Mouse (Mus musculus): ENCODE data around the gene Plcd4. TPM values are rescaled to one million over a fixed set of nuclear protein-coding genes. Genes with fewer than 3 reads are reported as not detected.
"Not testable (repeated sequence)": the region's sequence is repeated elsewhere in the genome, so short reads cannot be mapped to it uniquely, and the experiment has no call there.

Plcd4 gene
- total RNA-seq (2015) (not detected in 2 replicates), total RNA-seq (2017) (not detected in 2 replicates)

DNA sequence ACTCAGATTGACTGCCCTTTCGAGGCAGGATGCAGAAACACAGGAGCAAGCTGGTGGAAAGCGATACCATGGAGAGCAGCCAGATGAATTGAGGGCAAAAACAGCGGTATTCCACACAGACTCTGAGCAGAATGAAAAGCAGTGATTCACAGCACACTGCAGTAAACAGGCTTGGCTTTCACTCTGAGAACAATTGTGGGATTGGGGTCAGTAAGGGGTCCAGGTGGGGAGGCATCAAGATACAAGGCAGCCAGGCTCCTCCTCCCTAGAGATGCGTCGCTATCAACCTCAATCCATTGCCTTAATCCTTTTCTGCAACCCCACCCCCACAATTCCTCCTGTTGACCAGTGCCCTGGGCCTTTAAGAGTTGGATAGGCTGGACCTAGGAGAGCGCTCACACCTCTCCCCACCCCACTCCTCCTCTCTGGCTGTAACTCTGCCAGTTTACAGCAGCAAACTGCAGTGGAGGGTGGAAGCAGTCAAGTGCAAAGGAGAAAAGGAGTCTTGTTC, at the start of gene Plcd4:
Gene Plcd4, plus strand, starts transcription at position 438 of the 511 bp plus-strand sequence.
- ATAC-seq (replicated peaks; ENCODE audit: poor library complexity): no peak

DNA sequence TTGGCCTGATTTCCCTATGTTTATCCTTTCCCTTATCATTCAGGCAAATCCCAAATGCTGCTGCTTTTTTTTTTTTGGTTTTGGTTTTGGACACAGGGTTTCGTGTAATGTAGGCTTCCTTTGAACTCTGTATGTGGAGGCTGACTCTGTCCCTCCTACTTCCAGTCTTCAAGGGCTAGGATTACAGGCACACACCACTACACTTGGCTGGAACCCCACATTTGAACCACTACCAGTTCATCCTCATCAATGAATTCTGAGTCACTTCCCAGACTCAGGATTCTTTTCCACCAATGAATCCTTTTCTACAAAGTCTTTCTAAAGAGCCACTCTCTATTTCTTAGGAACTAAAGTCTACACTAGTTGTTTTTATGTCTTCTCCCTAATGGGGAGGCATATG, 41.6 kb upstream of the Plcd4 start:
- ATAC-seq (replicated peaks; ENCODE audit: poor library complexity): no peak

DNA sequence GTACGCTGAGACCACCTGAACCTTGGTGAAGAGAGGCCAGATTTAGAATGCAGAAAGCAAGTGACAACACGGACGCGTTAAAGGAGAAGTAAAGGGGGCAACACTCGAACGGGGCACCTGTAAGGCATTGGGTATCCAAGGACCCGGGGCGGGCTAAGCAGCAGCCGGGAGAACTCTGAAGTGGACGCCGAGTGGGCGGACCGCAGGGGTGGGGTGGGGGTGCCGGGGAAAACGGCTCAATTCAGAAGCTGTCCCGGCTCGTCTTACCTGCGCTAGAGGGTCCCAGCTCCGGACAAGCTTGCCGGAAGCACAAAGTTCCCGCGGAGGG, 37.3 kb upstream of the Plcd4 start:
- ATAC-seq (replicated peaks; ENCODE audit: poor library complexity): peak; percentile 12; the same call in 1 of the 2 replicates

DNA sequence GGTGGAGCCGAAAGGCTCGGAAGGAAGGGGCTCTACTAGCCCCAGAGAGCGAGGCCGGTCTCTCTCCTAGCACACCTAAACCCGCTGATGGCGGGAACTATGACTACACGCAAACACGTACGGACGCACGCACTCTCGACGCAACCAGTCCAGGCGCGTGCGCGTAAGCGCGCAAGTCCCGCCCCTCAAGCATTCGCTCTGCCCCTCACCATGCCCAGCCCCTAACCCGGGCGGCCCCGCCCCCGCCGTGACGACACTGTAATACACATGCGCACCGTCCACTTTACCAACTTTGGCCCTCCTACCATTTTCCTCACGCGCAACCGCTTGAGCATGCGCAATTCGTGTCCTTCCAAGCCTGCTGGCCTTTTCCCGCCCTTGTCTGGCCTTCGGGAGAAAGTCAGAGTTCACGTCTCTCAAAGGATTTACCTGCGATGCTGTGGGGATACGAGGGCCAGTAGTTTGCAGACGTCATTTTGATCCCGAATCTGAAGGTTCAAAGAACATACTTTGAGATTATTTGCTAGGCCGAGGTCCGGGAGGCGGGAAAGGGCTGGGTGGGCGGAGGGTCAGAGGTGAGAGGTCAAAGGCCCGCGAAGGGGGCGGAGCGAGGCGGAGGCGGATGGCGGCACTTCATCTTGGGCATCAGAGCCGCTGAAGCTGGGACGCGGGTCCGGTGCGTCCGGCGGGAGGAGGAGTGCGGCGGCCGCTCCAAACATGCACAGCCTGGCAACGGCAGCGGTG, 36.8 kb upstream of the Plcd4 start, which contains the start of gene Cnot9:
Gene Cnot9, plus strand, starts transcription at position 338 of the 744 bp plus-strand sequence.
- ATAC-seq (replicated peaks; ENCODE audit: poor library complexity): peak; percentile 92

DNA sequence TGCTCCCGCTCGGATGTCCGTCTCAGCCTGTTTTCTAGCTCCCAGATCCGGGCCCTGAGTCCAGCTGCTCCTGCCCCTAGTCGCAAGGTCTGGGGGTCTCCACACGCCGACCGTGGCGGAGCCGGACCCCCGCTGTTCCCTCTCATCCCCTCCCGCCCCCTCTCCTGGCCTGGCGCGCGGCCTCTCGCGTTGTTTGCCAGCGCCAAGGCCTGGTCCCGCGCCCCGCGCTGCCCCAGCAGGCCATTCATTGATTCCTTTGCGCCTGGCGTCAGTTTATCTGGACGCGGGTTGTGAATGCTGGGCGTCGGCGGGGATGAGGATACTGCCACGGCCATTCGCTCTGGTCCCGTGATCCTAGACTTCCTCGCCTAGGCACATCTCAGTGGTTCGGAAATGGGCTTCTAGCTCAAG, 36.2 kb upstream of the Plcd4 start:
- peak; percentile 32 for ATAC-seq (replicated peaks; ENCODE audit: poor library complexity)

DNA sequence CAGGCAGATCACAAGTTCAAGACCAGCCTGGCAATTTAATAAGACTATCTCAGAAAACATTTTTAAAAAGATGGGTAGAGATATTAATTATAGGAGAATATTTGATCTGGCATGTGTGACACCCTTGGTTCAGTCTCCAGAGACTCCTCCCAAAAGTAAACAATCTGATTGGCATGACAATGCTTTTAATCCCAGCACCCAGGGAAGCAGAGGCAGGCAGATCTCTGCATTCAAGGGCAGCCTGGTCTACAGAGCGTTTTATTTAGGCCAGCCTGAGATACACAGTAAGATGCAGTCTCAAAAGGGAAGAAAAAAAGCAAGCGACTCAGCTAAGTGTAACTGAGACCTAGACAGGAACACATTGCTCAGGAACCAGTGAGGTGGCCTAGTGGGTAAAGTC, 34.9 kb upstream of the Plcd4 start:
- no peak for ATAC-seq (replicated peaks; ENCODE audit: poor library complexity)

DNA sequence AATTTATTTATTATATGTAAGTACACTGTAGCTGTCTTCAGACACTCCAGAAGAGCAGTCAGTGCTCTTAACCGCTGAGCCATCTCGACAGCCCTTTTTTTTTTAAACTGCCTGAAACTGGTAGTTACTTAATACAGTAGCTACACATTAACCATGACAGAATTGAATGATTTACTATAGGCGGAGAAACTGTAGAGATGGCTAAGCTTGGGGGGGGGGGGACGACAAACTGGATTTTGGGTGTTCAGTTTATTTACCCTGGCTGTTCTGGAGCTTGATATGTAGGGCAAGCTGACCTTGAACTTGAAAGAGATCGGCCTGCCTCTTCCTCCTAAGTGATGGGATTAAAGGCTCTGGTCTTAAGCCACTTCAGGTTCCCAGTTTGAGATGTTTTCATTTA, 31.4 kb upstream of the Plcd4 start:
- ATAC-seq (replicated peaks; ENCODE audit: poor library complexity): no peak

DNA sequence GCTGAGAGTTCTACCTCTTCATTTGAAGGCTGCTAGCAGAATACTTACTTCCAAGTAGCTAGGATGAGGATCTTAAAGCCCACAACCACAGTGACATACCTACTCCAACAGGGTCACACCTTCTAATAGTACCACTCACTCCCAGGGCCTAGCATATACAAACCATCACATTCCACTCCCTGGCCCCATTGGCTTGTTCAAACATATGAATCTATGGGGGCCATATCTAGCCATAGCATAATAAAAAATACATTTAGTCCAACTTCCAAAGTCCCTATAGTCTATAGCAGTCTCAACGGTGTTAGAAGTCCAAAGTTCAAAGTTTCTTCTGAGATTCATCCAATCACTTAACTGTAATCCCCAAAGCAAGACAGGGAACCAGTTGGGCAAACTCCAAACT, 29.7 kb upstream of the Plcd4 start:
- not testable (repeated sequence) for ATAC-seq (replicated peaks; ENCODE audit: poor library complexity)

DNA sequence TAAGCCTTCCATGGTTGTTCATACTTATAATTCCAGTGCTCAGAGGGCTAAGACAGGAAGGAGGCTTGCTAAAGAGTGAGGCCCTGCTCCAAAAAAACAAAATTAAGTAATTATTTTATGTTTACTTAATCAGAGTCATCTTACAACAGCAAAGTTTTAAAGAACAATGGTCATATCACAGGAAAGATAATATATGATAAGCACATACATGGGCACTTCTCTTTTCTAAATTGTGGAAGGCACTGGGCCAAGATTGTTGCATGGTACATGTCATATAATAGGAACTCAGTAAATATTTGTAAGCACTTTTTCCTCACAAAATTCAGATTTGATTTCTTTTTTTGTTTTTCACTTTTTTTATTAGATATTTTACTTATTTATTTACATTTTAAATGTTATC, 22.8 kb upstream of the Plcd4 start:
- ATAC-seq (replicated peaks; ENCODE audit: poor library complexity): no peak

DNA sequence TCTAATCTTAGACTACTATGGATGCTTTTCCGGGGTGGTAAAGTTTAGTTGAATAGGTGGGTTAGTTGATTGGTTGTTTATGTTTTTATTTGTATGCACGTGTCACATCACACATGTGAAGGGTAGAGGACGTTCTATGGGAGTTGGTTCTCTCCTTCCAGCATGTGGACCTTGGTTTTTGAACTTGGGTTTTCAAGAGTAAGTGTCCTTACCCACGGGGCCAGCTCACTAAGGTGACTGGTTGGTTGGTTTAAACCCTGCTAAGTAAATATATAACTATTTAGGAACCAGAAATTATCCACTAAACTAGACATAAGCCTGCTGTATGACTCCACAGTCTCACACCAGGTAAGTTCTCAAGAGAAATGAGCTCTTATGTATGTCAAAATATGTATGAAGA, 17.9 kb upstream of the Plcd4 start:
- no peak for ATAC-seq (replicated peaks; ENCODE audit: poor library complexity)

DNA sequence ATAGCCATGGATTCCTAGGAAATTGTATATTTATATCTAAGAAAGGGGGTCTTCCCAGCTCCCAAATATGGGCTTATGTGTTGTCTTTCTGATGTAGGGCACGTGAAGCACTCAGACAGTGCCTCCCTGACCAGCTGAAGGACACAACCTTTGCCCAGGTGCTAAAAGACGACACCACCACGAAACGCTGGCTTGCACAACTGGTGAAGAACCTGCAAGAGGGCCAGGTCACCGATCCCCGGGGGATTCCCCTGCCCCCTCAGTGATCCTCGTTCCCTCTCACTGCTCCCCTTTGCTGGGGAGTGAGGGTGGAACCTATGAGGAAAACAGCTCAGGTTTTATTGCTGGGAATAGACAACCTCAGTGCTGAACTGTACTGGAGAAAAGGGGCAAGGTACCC, 14.1 kb upstream of the Plcd4 start:
- no peak for ATAC-seq (replicated peaks; ENCODE audit: poor library complexity)

DNA sequence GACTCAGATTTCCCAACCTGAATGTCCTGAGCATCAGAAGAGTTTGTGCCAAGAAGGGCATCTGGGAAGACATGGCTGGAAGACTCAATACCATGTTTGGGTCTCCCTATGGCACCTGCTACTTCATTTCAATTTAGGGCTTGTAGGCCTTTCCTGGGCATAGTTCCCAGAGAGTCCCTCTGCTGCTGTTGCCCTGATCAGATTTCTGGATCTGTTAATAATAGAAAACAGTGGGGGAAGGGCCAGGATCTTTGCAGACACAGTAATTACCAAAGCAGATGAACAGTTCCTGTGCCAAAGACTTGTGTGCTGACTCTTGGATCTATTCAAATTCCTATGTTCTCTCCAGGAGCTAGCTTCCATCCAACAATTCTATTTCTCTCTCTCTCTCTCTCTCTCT, 4.0 kb upstream of the Plcd4 start:
- ATAC-seq (replicated peaks; ENCODE audit: poor library complexity): no peak

DNA sequence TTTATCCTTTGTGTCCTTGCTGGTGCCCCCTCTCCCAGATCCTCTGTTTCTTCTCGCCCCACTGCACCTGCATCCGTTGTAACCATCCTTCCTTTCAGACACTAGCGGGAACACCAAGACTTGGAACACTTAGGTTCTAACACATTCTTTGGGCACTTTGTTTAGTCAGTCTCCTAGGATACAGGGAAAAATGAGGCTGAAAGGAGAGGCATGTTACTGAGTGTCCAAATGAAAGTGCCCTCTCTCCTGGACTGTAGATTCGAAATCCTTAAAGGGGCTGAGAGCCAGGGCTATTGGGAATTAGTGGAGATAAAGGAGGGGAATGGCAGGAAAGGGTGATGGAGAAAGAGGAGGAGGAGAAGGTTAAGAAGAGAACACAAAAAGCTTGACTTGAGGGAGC, 1.5 kb downstream of the Plcd4 start, which contains the start of gene Usp37:
Gene Usp37, minus strand, starts transcription at position 101 of the 400 bp plus-strand sequence.
- no peak for ATAC-seq (replicated peaks; ENCODE audit: poor library complexity)

DNA sequence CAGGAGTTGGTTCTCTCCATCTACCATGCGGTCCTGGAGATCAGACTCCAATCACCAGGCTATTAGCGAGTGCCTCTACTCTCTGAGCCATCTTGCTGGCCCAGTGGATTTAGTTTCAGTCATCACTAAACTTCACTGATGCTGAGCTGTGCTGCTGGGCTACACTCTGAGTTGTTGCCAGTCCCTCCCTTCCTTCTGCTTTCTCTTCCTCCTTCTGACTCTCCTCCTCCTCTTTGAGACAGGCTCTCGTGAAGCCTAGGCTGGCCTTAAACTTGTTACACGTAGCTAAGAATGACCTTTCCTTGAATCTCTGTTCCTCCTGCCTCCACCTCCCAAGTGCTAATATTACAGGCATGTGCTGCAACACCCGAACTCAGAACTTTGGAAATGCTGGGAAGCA, 16.4 kb downstream of the Plcd4 start:
- 0 out of 2 replicates have a peak, but pooled peaks have one; percentile 39 for ATAC-seq (replicated peaks; ENCODE audit: poor library complexity)

DNA sequence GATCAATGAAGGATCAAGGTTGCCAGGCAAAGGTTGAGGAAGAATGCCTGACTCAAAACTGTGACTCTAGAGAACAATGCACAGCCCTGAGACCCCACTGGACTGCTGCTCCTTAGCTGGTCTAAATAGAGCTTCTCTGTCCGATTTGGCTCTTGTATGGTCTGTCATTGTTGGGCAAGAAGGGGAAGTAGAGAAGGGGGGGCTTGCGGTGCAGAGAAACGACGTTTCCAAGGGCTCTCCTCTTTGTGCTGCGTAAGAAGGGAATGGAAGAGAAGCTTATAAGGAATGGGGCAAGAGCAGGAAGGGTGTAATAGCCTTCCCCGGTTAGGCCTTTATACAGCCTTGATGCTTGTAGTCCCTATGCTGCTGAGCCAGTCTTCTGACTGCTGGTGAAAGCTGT, 23.1 kb downstream of the Plcd4 start:
- ATAC-seq (replicated peaks; ENCODE audit: poor library complexity): peak; percentile 71

DNA sequence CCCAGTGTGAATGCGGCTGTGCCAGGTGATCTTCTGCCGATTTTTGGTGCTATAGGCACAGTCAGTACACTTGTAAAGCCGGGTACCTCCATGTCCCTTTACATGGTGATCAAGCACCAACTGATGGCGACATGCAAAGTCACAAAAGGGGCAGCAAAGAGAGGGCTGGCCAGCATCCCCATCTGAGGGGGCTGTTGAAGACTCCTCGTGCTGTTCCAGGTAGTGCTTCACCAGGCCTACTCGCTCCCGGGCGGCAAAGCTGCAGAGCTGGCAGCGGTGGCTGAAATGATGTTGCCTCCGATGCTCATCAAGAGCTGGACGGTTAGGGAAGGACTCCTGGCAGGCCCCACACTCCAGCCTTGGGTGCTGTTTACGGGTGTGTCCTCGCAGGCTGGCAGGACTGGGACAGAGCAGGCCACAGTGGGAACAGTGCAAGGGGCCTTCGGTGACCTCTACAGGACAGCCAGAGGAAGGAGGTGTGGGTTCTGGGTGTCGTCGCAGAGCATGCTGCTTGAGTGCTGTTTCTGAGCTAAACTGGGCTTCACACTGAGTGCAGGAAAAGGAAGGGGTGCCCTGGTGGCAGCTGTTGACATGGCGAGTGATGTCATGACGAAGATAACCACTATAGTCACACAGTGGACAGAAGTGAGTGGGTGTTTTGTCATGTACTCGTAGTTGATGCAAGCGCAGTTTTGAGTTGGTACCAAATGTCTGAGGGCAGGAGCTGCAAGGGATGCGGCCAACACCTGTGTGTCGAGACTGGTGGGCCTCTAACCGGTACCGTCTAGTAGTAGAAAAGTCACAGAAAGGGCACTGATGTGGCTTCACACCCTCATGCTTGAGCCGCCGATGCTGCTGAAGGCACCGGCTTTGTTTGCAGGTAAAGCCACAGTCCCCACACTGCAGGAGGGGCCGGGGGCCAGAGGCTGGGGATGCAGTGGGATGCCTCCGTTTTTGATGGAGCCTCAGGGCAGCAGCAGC, 27.3 kb downstream of the Plcd4 start:
- ATAC-seq (replicated peaks; ENCODE audit: poor library complexity): 0 out of 2 replicates have a peak, but pooled peaks have one; percentile 42

DNA sequence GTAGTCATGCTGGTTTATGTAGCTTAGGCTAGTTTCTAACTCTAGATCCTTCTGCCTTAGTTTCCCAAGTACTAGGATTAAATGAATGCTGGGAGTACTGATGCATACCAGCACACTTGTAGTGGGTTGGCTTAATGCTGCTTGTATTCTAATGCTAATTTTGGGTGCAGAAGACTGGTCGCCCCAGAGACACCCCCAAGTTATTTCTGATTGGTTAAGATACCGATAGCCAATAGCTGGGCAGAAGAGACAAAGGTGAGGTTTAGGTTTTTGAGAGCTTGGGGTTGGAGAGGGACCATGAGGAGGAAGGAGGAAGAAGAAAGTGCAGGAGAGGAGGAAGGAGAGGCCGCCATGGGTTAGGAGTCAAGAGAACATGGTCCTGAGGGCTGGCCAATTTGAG, 39.9 kb downstream of the Plcd4 start:
- no peak for ATAC-seq (replicated peaks; ENCODE audit: poor library complexity)

DNA sequence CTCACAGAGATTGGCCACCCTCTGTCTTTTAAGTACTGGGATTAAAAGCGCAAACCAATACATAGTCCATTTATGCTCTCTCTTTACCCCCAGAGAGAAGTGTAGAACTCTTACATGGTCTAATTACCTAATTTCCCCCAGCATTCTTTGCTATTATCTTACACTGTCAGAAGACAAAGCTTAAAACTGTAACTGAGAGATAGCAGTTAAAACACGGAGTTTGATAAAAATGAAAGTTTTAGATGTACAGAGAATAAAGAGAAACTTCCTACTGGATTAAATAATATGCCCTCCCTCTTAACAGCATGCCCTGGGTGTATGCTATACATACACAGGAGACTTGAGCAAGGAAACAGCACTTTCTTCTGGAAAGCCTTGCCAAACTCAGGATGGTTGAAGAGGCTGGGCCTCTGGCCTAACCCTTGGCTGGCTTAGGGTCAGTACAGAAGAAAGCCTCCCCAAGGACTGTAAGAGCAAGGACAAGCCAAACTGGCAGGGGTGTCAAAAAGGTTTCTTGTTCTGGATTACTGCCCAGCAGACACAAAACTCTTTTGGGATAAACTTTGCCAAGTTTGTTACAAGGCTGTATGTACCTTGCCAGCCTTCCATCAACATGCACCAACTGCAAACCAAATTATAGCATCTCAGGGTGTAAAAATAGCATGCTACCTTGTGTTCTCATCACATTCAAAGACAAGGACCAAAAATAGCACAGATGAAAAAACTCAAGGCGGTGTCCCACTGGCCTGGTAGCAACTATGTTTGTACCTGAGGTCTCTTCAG, 42.1 kb downstream of the Plcd4 start:
- ATAC-seq (replicated peaks; ENCODE audit: poor library complexity): peak; percentile 10; the same call in 1 of the 2 replicates

DNA sequence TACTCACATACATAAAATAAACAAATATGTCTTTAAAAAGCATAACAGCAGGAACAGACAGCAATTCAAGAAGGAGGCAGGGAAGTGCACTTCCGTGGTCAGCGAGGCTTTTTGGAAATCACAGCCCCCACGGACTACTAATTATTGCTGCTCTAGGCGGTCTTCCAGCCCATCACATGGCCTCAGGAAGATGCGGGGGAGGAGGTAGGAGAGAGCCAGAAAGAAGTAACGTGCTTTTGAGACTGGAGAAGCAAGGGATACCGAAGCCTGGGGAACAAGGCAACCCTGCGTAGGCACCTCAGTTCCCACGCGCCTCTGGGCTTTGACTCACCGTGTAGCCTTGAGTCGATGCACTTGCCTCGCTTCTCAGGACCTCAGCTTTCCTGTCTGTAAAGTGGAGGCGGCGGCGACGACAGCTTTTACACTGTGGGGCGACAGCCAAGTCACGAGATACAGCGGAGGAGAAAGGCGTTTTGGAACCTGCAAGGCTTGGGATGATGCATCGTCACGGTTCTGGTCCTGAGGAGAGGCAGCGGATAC, 44.6 kb downstream of the Plcd4 start:
- no peak for ATAC-seq (replicated peaks; ENCODE audit: poor library complexity)

DNA sequence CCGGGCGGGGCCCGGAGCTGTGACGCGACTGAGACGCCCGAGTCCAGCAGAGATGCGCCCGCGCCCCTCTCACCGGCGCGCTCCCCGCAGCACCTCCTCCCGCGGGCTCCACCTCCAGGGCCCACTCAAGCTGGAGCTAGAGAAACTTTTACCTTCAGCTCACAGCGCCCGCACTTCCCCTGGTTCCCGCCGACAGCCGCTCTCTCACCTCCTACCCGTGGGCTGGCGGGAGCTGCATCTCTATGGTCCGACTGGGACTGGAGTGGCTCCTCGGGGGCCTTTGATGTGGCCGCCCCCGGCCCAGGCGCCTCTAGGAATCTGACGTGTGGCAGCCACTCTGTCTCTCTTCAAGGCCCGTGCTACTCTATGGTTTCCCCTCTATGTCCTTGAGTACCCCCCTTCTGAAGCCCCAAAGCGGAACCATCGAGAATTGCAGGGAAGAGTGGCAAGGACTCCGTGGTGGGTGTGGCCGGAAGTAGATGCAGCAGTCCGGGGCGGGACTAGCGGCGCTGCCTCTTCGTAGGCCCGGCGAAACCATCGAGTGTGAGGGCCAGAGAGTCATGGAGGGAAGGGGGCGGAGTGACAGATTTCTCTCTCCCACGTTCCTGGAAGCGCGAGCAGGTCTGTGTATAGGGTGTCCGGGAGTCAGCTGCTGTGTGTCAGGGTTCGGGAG, 45.2 kb downstream of the Plcd4 start, which contains the start of the genes Zfp142 and Bcs1l:
Gene Zfp142, minus strand, starts transcription at position 474 of the 673 bp plus-strand sequence.
Gene Bcs1l, plus strand, starts transcription at position 517 of the 673 bp plus-strand sequence.
- ATAC-seq (replicated peaks; ENCODE audit: poor library complexity): peak; percentile 91

All from megakaryocyte progenitor cell, adult 5-6 weeks (primary cell).